Mouse (Mus musculus) c-Kit-negative CD71-positive TER-119-positive erythroid progenitor cells, embryonic 14.5 days (primary cell): Measurements from ENCODE around the gene Gabrr1.
"Not testable (repeated sequence)": the region's sequence is repeated elsewhere in the genome, so short reads cannot be mapped to it uniquely, and the experiment has no call there.

Source experiments
- DNase-seq: peaks from one replicate; pipeline ENCODE4 v3.0.0-alpha.2; 2013; ENCODE audit warnings: low read depth, low spot score

The Gabrr1 gene

GRCm38 (mm10) chr4:33132221-33132620 lies at the start of gene Gabrr1:
Gene Gabrr1, plus strand, starts transcription at chr4:33132521.
- DNase-seq, result no peak

GRCm38 (mm10) chr4:33099118-33099694 lies 33.1 kb upstream of the Gabrr1 start:
- DNase-seq, result no peak

GRCm38 (mm10) chr4:33109720-33110458 lies 22.4 kb upstream of the Gabrr1 start:
- no peak for DNase-seq

GRCm38 (mm10) chr4:33110845-33111244 lies 21.5 kb upstream of the Gabrr1 start:
- DNase-seq, result no peak

- no peak for DNase-seq
Measured at GRCm38 (mm10) chr4:33111358-33111757, 21.0 kb upstream of the Gabrr1 start.

- not testable (repeated sequence) for DNase-seq
Measured at GRCm38 (mm10) chr4:33112866-33113265, 19.5 kb upstream of the Gabrr1 start.

GRCm38 (mm10) chr4:33119118-33119517 lies 13.2 kb upstream of the Gabrr1 start:
- DNase-seq, result peak; percentile 54

GRCm38 (mm10) chr4:33124493-33124892 lies 7.8 kb upstream of the Gabrr1 start:
- no peak for DNase-seq

- DNase-seq, result no peak
Measured at GRCm38 (mm10) chr4:33125409-33126084, 6.8 kb upstream of the Gabrr1 start.

- DNase-seq, result no peak
Measured at GRCm38 (mm10) chr4:33146679-33147291, 14.5 kb downstream of the Gabrr1 start.

- DNase-seq, result peak; percentile 8
Measured at GRCm38 (mm10) chr4:33147825-33148224, 15.5 kb downstream of the Gabrr1 start.

- DNase-seq, result no peak
Measured at GRCm38 (mm10) chr4:33149150-33149549, 16.8 kb downstream of the Gabrr1 start.

- DNase-seq, result no peak
Measured at GRCm38 (mm10) chr4:33152087-33153038, 20.0 kb downstream of the Gabrr1 start.

- no peak for DNase-seq
Measured at GRCm38 (mm10) chr4:33183477-33183876, 51.2 kb downstream of the Gabrr1 start.

- DNase-seq, result no peak
Measured at GRCm38 (mm10) chr4:33188164-33188563, 55.8 kb downstream of the Gabrr1 start.

GRCm38 (mm10) chr4:33188781-33189734 lies 56.7 kb downstream of the Gabrr1 start:
- no peak for DNase-seq

GRCm38 (mm10) chr4:33189735-33190036 lies 57.4 kb downstream of the Gabrr1 start, which contains the start of gene Pm20d2:
Gene Pm20d2, minus strand, starts transcription at chr4:33189737.
- no peak for DNase-seq

GRCm38 (mm10) chr4:33198117-33198516 lies 65.8 kb downstream of the Gabrr1 start:
- DNase-seq, result no peak

GRCm38 (mm10) chr4:33204682-33205081 lies 72.4 kb downstream of the Gabrr1 start:
- DNase-seq, result peak; percentile 8

GRCm38 (mm10) chr4:33207551-33207950 lies 75.2 kb downstream of the Gabrr1 start:
- DNase-seq, result no peak
